Mouse (Mus musculus) fibroblast of lung, adult 2 months (primary cell): ENCODE measurements at regions not wholly inside any gene's neighbourhood (a gene's known extent, or its start where the extent isn't known, plus 50 kb on each side); places are given as distances from the start of the nearest gene placed in this dataset.

ENCODE experiments used
- DNase-seq: peaks from one replicate; pipeline ENCODE4 v3.0.0-alpha.2; 2011; ENCODE audit warnings: low read depth

DNA sequence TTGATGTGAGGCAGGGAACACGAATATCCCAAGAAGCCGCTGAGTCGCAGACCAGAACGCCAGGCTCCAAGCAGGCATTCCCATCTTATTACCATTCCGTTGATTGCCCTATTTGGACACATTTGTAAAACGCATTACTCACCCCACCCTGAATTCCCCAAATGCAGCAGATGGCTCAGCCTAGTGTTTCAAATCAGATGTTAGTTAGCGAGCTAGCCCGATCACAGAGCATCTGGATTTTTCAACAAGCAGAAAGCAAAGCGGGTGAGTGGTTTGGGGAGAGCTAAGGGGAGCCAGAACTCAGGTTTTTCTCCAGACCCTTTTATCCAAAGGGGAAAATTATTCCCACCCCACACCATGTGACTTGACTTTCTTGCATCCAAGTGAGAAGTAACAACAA, 273.2 kb downstream of the Rwdd3 start:
- DNase-seq = peak; percentile 31

DNA sequence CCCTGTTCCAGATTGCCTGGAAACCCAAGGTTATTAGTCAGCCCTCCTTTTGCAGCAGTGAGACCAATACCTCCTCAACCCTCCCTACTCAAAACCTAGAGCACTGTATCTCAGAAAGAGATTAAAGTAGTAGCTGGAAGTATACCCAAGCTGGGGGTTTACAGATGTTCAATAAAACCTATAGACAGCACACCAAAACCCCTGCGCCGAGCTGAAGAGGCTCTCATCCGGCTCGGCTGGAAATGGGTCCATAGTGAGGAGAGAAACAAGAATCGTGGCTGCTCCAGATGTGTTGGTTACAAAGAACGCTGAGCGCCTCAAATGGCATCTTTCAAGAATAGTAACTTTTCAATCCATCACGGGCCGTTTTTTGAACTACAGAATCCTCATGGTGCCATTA, 273.7 kb downstream of the Rwdd3 start:
- no peak for DNase-seq

GRCm38 (mm10) chr3:120897221-120897620, 274.3 kb downstream of the Rwdd3 start:
- DNase-seq = no peak

DNA sequence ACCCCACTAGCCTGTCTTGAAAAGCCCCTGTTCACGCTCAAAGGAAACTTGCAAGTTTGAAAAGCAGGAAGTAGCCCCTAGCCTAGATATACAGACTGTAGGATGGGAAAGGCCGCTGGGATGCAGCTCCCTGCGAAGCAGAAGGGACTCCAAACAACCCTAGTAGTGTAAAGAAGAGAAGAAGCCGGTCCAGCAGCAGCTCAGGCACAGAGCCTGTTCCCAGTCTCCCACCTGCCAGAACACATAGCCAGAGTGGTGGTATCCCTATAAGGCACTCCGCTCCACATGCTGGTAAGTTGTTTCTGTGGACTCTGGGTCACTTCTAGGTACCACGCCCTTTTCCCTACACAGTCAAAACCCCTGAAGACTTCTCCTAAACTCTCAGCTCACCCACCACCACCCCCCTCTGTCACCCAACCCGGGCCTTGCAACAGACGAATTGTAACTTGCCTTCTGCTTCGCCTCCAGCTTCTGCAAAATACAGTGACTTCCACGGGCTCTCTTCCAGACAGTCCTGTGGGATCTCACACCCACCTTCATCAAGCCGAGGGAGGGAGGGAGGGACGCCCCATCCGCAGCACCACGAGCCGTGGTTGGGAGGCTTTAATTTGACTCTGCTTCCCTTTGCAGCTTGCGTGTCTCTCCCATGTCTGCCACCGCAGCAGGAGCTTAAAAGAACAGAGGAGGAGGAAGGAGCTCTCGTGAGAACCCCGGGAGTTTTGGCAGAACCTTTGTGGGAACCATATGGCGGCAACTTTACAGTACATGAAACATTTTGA, 285.2 kb downstream of the Rwdd3 start:
- no peak for DNase-seq

- DNase-seq = no peak
Measured at GRCm38 (mm10) chr3:120885401-120885800, 286.1 kb downstream of the Rwdd3 start.

DNA sequence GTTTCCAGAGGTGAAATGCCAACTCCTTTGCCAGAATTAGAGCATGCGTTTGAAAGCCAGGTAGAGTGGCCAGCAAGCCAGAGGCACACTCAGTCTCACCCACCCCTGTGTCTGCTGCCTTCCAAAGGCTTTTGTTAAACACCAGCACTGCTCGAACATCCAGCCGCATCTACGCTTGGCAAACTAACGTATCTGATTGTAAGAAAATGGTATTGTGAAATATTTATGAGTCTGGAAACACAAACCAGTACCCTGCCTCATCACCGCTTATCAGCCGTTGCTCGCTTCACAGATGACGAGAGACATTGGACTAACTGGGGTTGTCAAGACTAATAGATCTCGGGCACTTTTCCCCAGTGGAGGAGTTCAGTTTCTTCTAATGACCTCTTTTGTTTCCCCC, 287.3 kb downstream of the Rwdd3 start:
- DNase-seq = no peak

DNA sequence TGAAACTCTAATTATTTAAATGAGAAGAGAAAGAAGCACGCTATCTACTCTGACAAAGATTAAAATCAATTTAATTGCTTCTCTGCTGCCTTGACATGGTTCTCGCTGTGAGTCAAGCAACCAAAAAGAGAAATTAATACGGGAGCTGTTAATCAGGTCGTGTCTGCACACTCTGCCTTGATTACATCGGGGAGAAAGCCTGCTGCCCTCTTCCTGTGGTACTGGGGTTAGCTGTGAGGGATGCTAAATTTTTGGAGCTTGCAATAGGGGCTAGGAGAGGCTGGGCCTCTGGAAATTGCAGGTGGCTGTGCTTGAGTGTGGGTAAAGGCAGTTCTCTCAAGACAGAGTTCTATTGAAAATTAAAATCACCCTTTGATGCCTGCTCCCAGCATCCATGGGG, 287.8 kb downstream of the Rwdd3 start:
- DNase-seq = no peak

DNA sequence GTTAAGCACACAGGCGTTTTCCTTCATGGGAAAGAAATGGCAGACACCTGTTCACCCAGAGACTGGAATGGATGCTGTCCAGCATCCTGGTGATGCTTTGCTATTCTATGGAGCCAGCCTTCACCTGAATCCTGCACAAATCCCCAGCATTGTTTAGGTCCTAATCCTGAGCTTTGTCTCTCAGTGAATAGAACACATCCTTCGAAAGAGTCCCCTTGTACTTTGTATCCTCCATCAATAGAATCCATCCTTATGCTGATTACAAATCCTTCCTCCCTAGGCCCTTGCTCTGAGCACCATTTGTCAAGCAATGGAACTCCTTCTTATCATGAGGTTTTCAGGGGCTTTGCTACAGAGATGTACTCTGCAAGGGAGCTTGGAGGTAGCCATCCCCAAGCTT, 292.1 kb downstream of the Rwdd3 start:
- no peak for DNase-seq

DNA sequence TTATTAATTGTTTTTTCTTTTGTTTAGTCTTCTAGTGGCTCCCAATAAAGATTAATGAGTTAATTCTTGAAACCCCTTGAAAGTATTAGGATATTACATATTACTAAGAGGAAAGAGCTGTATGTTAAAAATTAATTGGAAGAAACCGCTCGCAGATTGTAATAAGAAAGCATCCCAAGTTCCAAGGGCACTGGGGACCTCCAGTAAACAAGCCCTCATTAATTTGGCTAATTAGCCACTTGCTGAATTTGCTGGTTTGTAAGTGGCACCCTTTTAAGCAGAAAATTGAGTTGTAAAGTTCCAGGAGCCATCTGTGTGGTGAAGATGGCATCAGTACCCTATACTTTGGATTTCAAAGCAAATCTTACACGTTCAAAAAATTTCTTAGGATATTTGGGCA, 295.8 kb downstream of the Rwdd3 start:
- DNase-seq = no peak

DNA sequence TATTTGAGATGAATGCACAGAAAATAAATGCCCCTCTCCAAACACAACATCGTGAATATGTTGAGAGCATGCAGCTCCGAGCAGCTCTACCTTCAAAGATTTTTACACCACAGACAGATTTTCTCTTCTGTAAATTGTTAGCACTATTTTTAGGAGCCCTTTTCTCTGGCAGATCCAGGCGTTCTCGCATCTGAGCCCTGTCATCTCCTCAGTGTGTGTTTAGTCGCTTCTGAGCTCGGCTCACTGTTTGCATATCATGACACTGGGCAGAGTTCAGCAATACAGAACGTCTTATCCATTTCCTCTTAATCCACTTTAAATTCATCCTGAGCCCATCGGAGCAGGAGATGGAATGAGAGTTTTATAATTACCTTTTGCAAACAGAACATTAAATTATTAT, 306.5 kb downstream of the Rwdd3 start:
- DNase-seq = no peak

DNA sequence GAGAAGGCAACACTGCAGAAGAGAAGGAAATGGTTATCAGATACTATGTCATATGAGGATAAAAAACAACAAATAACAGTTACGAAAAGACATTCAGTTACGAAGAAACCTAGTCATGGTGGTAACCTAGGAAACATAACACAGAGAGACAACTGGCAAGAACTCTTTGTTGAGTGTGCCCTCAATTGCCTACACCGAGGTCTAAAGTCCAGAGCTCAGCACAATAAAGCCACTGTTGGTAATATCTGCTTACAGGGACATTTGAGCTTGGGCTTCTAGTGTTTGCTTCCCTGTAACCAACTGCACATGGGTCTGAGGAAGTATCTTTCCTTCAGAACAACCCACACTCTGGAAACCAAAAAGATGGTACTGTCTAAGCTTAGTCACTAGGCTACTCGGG, 309.9 kb downstream of the Rwdd3 start:
- peak; percentile 0 for DNase-seq

GRCm38 (mm10) chr3:120858281-120858680, 313.2 kb downstream of the Rwdd3 start:
- no peak for DNase-seq

DNA sequence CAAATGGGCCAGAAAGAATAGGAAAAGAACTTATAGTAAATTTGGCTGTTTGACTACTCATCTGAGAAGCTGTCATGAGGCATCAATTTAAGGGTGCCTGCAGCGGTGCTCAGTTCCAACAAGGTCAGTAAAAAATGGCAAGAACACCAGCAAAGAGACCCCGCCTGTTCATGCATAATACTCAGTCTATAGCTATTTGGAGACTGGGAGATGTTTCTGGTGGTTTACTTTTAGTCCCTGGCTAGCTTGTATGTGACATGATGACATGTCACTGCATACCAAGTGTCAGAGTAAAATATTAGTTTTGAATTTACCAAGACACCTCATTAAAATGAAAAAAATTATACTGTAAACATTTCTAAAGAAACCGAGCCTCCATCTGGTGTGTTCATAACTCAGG, 317.2 kb downstream of the Rwdd3 start:
- DNase-seq = no peak

- no peak for DNase-seq
Measured at GRCm38 (mm10) chr3:120843623-120844022, 327.9 kb downstream of the Rwdd3 start.

DNA sequence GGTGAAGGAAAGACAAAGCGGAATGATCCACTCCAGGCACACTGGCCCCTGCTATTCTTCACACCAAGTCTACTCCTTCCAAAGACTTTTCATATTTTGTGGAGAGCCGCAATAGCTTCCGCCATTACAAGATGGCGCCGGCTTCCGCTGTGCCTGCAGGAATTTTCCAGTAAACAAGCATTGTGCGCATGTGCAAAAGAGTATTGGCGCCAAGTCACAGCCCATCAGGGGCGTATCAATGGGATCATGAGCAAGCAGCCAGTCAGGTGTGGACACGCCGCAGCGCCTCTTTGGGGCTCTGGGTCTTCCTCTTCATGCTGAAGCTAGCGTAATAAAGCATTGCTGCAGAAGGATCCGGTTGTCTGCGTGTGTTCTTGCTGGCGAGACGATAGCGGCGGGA, 348.0 kb downstream of the Rwdd3 start:
- DNase-seq = no peak

DNA sequence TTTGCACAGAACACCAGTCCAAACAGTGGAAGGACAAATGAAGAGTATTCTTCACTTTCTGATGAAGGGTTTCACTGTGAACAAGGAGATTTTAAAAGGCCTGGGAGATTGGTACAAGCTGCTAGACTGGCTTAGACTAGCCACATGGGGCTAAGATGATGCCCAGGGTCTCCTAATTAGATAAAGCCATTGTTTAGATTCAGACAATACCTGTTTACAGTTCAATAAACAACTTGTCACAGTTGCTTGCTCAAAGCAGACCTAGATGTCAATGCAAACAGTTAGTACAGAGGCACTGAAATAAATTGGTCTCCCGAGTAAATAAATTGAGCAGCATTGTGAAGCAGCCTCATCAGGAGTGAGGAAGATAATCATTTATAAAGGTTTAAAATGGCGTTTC, 359.6 kb downstream of the Rwdd3 start:
- DNase-seq = no peak

GRCm38 (mm10) chr3:120810527-120810926, 361.0 kb downstream of the Rwdd3 start:
- DNase-seq = no peak

DNA sequence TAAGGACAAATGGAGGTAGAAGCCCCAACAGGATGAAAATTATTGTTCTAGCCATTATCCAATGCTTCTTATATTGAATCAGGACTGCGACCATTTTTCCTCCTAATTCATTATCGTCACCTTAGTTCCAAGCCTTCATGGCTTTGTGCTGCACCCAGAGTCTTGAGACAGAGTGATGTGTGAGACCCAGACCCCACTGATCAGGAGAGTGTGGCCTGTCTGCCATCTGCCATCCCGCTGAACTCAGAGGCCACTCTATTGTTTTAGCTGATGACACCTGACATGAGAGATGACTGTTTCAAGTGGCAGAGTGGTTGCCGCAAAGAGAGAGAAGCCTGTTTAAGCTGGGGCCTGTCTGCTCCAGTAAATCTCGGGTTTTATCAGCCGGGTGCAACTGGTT, 361.4 kb downstream of the Rwdd3 start:
- no peak for DNase-seq

GRCm38 (mm10) chr3:120786659-120787058, 384.8 kb downstream of the Rwdd3 start:
- peak; percentile 17 for DNase-seq

- DNase-seq = no peak
Measured at GRCm38 (mm10) chr3:120781486-120781885, 390.0 kb downstream of the Rwdd3 start.

GRCm38 (mm10) chr3:120779091-120779490, 392.4 kb downstream of the Rwdd3 start:
- DNase-seq = no peak

GRCm38 (mm10) chr3:120774951-120775350, 396.5 kb downstream of the Rwdd3 start:
- DNase-seq = no peak

DNA sequence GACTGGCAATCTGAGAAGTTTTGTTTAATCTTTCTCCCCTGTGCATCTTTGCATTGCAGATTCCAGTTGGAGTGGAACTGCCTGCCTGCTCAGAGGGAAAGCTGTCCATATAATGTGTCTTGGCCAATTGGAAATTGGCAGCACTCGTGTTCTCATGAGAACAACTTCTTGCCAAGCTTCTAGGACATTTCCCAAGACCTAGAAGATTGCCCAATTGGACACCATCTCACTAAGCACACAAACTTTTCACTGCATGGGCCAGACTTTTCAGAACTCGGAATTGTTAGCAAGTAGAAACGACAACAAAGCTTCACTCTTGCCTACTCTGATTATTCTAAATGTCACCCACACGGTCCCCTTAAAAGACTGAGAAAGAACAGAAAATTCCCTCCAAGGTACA, 409.8 kb downstream of the Rwdd3 start:
- peak; percentile 84 for DNase-seq

DNA sequence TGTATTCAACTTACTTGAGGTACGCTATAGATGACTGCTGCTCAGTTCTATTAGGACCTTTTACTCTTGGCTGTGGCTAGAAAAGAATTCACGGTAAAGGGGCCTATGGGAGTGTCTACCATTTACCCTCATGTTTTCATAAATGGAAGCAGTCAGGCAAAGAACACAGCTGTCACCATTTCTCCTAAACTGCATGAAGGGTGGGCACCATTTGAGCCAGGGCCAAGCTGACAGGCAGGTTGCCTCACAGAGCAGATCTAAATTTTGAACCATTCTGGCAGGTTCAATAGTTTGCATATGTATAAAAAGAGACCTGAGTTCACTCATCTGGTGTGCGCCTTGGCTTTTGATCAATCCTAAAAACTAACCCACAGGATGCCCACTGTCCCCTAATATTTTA, 410.3 kb downstream of the Rwdd3 start:
- no peak for DNase-seq
